Mouse (Mus musculus) urinary bladder, postnatal 25 days (tissue): ENCODE results near the gene Steap2.
"Not testable (repeated sequence)": the region's sequence is repeated elsewhere in the genome, so short reads cannot be mapped to it uniquely, and the experiment has no call there.

Experiments
- DNase-seq: peaks from one replicate; pipeline ENCODE4 v3.0.0; 2022; ENCODE audit warnings: low spot score

Steap2 gene

DNA sequence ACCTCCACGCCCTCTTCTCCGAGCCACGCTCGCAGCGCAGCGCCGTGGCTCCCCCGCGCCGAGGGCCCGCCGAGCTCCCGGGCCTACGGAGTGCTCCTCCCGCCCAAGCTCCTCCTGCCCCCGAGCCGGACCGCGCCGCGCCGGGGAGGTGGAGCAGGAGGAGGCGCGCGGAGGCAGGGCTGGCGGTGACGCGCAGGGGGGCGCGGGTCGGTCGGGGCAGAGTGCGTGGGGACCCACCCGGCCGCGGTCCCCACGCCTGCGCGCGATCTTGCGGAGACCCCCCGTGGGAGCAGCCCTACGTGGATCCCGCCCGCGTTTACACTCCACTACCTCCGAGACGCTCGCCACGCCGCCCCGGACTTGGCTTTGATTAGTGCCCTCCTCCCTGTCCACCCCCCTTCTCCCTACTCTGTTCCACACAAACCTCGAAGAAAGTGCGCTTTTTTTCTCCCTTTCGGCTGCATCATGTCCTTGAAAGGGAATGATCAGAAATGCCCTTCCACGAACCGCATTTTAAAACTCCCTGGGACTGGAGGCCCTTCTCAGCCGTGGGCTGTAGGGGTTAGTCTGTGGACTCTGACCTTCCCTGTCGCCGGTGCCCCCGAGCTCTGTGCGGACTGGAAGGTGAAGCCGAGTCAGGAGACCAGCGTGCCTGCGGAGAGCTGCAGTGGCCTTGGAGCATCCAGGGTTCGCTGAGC is at the start of gene Steap2:
Gene Steap2 (minus strand): TSS at position 623 of the 698 bp plus-strand sequence.
- peak; percentile 48 for DNase-seq

DNA sequence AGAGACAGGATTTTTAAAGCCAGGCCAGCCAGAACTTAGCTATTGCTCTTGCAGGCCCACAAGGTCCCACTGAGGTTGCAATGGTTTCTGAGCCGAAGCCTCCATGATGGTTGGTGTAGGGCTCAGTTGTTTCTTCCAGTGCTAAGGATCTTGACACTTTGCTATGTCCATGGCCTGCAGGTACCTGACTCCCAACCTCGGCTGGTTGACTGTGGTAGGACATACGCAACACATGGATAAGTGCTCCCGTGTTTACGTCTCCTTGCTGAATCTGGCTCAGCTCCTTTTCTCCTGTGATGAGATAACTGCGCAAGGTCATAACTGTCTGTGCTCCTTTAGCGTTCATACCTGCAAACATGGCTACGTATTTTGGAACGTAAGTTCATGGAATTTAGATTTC is 40.1 kb upstream of the Steap2 start:
- no peak for DNase-seq

DNA sequence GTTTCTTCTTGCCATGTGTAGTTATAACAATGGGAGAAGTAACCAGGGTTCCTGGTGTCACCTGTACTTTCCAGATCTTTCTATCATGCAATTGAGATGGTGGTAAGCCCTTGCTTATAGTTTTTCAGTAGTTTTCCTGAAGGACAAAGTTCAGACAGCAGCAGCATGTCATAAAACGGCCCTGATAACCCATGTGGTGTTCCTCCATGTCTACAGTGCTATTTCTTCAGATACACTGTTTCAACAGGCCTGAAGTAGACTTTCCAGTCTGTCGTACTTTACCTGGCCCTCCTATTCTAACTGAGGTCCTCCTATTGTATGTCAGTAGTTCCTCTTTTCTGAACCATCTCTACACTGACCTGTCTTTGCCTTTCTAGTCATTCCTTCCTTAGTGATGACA is 38.5 kb upstream of the Steap2 start:
- DNase-seq, result no peak

DNA sequence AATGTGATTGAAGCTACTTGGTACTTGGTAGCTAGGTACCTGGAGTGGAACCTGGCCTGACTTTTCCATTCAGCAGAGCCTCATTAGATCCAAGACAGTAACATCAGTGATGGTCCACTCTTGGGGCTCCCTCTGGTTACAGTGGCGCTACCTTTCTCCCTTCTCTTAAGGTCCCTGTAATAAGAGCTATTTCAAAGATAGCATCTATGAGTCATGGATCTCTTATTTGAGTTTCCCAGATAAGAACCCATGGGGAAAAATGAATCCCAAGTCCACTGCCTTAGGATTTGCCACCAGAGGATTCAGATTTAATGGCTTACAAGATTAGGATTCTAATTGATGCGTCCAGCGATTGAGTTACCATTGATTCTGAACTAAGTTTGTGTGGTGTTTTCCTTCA is 37.8 kb upstream of the Steap2 start:
- no peak for DNase-seq

- no peak for DNase-seq
Measured at GRCm38 (mm10) chr5:5729904-5730303, 35.5 kb upstream of the Steap2 start.

GRCm38 (mm10) chr5:5722217-5722616 is 27.8 kb upstream of the Steap2 start:
- no peak for DNase-seq

DNA sequence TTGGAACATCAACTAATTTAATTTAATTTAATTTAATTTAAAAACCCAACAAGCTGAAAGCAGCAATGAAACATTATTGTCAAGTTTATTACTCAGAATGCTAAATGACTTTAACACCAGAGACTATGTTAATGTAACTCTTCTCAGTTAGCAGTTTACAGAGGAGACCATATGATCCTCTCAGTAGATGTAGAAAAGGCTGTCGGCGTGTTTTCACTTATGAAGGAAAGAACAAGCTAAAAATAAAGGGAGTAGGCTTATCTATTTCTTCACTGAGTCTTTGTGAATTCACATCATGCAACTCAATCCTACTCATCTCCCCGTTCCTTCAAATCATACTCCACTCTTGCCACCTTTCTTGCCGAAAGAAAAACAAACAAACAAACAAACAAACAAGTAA is 16.7 kb upstream of the Steap2 start:
- no peak for DNase-seq

- no peak for DNase-seq
Measured at GRCm38 (mm10) chr5:5707341-5708278, 13.2 kb upstream of the Steap2 start.

DNA sequence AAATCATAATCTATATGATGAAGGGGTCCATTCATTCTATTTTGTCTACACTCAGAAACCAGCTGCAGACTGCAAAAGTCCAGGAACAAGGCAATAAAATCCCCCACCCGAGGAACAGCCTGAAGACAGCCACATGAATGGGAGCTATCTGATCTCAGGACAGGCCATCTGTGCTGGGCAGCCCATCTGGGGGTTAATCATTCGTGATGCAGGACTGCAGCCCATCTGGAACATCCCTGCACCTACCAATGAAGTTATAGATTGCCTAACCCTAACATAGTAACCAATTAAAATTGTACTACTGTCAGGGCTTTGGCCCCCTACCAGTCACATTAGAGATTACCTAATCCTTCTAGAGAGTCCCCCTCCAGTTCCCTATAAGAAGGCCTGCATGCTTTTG is 10.6 kb upstream of the Steap2 start:
- no peak for DNase-seq

DNA sequence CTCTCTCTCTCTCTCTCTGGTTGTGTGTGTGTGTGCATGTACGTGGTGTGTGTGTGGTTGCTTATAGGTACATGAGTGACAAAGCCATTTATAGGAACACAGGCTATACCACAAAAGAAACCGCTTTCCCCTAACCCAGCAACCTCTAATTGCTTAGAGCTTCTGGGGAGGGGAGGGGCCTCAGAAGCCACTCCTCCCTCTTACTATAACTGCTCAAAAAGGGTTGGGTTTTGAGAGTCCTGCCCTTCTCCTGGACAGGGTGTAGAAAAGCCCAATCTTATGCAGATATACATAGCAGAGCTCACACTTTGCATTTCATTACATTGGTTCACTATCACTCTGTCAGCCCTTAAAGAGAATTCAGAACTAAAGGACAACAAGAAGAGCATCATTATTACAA is 6.0 kb upstream of the Steap2 start:
- no peak for DNase-seq

GRCm38 (mm10) chr5:5698830-5699229 is 4.5 kb upstream of the Steap2 start:
- DNase-seq, result no peak

DNA sequence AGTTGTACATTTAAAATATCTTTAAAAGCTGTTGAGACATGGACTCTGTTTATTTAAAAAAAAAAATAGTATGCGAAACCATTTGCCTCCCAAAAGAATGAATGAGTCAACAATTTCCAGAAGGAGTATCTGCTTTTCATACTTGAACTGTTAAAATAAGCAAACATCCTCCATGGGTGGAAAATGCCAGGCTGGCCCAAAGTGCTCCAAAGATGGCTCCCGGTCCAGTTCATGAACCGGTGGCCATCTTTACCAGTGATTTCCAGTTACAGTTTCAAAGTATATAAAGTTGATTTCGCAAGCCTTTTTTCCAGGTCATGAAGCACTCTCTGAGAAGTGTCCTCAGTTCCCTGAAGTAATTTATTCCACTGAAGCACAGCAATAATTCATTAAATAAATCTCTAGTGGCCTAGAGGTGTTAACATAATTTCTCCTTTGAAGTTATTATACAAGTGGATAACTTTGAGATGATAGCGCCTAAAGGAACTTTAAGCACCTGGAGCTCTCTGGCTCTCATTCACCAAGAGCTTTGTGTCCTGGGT is 1.1 kb upstream of the Steap2 start:
- DNase-seq, result no peak

GRCm38 (mm10) chr5:5693541-5693955 is 830 bp downstream of the Steap2 start:
- no peak for DNase-seq

DNA sequence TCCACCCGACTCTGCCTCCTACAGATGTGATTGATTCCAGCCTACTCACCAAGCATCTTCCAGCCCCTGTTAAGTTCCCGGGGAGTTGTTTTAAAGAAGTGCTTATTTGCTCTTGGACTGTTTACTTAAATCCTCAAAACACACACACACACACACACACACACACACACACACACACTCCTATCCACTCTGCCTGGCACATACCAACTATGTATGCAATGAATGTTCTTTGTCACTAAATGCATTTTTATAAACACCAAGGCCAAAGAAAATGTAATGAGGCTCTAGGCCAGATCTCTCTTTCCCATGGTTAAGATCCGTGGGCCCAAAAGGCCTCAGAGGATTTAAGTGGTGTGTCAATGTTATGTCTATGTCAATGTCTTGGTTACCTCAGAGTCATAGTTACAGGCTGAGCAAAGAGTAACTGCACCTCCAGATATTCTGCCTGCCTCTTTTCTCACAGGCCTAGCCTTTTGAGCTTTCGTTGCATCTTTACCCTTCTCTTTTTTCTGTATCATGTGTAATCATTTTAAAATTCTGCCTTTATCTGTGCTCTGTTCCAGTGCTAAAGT is 2.1 kb downstream of the Steap2 start:
- no peak for DNase-seq

DNA sequence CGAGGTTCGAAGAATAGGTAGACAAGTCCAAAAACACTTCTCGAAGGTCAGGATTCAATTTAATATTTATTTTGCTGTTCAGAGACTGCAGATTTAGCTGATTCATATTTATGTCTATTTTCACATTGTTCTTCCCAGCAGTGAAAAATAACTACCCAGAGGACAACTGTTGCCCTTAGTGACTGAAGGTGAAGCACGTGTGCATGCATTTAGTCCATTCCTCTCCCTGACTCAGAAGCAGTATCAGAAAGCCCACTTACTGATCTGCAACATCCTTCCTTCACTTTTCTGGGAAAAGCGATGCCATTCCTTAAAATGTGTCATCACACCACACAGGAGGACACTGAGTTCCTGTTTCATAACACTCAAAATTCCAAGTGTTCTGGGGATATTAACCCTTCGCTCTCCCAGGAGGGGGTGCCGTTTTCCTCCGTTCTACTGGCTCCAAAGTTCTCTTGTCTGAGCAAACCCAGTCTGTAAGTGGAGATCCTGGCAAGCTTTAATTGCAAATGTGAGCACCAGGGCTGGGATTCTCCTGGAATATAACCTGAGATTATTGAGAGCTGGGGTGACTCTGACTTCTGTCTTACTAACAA is 5.3 kb downstream of the Steap2 start:
- DNase-seq, result no peak

GRCm38 (mm10) chr5:5688228-5688627 is 6.2 kb downstream of the Steap2 start:
- no peak for DNase-seq

GRCm38 (mm10) chr5:5686973-5687372 is 7.4 kb downstream of the Steap2 start:
- DNase-seq, result no peak

- not testable (repeated sequence) for DNase-seq
Measured at GRCm38 (mm10) chr5:5684946-5685345, 9.4 kb downstream of the Steap2 start.

DNA sequence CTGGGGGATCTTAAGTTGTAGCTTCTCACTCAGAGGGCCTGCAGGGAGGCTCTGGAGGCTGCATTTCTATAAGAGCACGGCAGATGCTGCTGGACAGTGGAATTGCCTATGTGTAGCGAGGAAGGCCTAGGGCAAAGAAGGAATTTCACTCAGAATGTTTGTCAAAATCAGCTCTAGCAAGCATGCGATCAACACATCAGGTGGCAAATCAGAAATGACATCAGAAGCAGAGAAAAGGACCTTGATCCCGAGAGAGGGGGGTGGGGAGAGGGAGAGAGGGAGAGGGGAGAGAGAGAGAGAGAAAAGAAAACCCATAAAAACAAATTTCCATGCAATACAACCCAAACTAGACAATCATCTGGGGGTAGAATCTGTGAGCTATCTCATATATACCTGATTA is 11.1 kb downstream of the Steap2 start:
- DNase-seq, result no peak

- no peak for DNase-seq
Measured at GRCm38 (mm10) chr5:5679459-5679858, 14.9 kb downstream of the Steap2 start.

DNA sequence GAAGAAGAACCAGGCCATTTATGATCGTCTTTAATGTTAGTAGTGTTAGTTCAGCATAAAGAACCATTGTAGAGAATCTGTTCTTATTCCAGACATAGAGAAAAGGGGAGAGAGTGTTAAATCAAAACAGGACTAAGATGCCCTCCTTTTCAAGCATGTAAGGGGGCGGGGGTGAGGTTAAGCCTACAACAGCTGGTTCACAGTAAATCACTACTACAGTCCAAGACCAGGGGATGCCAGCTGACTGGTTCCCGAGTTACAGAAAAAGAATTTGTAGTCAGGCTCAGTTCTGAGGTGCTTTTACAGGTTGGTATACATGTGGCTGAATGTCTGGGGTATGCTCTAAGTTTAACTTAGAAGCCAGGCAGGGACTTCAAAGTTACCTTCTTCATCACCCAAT is 18.3 kb downstream of the Steap2 start:
- no peak for DNase-seq

DNA sequence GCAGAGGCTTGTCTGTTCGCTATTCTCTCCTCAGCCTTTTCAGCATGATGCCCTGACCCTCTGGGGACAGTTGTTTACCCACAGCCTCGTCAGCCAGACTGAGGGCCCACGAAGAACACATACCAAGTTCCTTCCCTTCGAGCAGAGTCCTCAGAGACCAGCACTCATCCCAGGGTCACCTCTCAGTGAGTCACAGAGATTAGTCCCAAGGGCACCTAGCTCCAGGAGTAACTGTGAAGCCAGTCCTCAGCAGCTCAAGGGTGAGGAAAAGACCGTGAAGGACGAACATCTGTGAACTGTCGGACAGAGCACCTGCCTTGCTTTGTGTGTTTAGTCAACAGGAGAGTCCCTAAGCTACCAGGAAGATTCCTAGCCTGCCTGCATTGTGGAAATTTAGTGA is 25.5 kb downstream of the Steap2 start:
- DNase-seq, result no peak
